Mouse (Mus musculus) adipocyte (in vitro differentiated cells): ENCODE measurements around the gene Ercc6l2.
A peak's percentile ranks its signal among the peaks of the same experiment; 100 is the strongest.

Experiments
- DNase-seq: peaks from one replicate; pipeline ENCODE4 v3.0.0-alpha.2; 2016; ENCODE audit warnings: low spot score

Gene Ercc6l2

DNA sequence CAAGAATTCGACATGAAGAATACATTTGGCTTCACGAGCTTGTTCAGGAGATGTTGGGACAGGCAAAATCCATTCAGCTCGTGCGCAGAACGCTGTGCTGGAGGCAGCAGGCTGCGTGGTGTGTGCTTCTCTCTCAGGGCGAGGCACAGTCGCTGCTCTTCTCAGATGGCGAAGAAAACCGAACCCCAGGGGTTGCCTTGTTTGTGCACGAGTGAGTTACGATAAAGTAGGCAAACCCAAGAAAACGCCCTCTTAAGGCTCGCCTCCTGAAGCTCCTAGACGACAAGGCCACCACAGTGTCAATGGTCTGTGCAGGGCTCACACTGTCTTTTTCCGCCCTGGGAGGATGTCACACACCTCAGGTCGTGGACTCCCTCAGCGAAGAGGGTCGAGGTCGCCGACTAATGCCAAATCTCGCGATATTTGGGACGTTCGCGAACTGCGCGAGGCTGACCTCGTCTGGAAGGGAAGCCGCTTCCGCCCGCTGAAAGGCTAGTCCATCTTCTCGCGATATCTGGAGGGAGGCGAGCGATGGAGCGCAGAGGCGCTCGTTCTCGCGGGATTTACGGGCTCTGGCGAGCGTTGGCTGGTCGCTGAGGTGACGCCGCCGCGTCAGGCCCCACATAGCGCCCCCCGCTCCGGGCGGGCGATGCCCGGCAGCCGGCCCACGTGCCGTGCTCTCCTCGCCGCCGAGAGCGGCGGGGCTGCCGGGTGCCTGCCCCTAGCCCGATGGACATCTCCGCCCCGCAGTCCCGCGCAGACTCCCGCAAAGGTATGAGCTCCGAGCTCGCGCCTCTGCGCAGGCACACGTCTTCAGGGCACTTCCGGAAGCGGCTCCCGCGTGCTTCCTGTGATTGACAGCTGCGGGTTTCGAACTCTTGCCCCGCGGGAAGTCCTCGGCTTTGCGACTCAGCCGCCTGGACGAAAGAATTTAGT lies at the start of gene Ercc6l2:
Gene Ercc6l2, plus strand, starts transcription at position 495 of the 936 bp plus-strand sequence.
- DNase-seq, result peak; percentile 96

GRCm38 (mm10) chr13:63766065-63766464 lies 49.0 kb upstream of the Ercc6l2 start:
- no peak for DNase-seq

DNA sequence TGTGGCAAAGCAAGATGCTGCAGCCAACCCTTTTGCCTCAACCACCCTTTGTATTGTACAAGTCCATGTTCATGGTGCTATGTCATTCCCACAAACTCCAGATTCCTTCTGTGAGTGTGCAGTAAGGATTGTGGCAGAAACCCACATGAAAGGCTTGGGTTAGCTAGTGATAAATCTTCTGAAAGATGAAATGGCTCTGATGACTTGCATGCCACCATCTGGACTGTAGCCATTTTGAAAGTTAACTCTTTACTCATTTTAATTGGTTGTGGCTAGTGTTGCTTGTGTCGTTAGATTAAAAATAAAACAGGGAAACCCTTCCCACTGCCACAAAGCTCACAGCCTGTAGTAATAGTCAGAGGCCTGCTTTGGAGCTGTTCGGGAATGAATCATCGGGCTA lies 44.0 kb upstream of the Ercc6l2 start:
- peak; percentile 29 for DNase-seq

DNA sequence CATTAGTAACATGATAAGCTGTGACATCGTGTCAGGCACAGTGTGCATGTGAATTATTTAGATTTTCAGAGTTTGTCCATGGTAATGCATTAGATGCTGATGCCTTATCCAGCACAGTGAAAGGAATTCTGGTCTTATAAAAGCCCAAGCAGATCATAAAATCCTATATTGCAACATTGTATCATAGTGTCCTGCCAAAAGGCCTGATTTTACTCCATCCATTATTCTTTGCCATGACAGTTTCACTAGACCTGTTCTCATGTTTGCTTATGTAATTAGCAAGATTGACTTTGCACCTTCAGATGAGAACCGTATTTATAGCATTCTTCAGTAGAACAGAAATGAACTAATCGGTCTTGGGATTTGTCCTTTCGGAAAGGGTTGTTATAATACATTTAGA lies 36.1 kb upstream of the Ercc6l2 start:
- no peak for DNase-seq

DNA sequence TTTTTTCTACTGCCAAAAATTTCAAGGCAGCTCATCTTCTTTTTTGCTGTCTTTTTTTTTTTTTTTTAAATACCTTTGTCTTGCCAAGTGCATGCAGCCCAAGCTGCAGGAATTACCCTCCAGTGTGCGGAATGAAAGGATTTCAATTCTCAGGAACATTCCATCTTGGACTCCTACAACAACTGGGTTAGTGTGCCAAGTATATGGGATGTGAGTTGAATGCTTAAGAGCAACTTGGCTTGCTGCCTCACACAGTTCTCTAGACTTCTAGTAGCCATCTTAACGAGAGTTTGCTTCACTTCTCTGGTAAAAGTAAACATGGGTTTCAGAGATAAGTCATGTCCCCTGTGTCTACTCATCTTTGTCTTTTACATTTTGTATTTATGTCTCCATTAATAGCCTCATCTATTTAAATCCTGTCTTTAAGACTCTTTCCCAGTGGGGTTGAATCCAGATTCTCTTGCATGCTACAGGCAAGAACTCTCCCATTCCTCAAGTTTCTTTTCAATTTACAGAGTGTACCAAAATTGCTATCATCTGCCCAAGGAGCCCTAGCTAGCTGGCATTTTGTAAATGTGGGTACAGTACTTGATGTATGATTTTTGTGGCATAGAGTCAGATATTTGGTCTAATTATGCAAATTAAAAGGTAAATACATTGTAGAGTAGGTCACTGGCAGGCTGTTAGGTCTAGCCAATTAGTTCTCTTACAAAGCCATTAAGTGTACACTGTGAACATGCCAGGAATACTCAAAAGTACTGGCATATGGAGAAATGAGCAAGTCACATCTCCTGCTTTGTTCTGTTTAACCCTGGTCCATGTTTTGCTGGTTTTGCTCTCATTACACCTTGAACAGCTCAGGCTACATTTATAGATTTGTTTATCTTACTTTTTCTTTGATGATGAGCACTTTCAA lies 35.4 kb upstream of the Ercc6l2 start:
- DNase-seq, result peak; percentile 16

DNA sequence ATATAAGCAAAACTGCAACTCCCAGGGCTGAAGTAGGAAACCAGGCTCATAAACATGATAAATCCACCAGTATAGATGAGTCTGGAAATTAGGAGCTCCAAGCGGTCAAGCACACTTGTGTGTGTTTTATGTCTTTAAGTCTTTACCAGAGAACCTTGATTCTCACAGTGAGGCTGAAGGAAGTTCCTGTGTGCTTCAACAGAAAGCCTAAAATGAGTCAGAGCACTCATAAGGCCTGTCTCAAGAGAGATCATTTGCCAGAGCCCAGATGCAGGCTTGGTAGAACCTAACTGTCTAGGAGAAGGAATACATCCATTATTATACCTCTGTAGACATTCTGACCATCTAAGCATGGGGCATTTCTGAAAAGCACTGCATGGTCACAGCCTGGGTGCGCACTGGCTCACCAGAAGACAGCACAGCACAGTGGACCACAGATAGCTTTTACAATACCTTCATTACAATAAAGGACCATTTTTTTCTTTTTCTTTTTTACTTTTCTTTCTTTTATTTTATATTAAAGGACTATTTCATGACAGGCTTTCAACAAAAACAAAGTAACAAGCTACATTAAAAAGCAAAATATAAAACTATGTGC lies 22.7 kb upstream of the Ercc6l2 start:
- DNase-seq, result no peak

DNA sequence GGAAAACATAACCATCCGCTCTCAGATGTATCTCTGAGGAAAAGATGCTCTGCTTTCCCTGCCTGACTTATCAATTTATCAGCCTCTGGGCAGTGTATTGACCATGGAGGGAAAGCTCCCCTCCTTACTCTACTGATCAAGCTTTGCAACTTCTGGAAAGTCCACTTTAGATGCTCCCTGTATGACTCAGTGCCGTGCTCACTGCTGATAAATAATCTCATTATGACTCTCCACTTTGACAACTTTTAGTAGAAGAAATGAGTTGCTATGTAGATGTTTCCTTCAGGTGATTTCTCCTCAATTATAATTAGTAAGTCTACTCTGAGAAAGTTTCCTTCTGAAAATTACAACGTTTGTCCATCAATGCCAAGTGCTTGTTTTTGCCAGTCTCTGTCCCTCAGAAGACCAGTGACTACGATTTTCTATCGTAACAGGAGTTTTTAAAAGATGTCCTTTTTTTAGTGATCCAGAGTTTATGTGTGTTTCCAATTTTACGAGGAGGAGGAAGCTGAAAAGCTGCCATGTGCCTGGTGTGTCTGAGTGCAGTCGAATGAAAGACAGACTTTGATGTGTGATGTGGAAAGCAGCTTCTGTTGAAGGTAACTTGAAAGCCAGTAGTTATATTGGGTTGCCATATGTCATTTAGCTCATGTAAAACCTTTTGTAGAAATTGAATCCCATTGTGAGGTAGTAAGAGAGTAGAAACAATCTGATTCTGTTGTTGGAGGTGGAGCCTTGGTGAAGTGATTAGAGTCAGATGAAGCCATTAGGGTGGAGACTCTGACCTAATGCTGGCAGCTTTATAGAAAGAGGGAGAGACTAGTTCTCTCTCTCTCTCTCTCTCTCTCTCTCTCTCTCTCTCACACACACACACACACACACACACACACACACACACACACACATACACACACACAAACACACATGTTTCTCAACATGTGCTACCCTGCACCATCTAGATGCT lies 21.4 kb upstream of the Ercc6l2 start:
- DNase-seq, result no peak

DNA sequence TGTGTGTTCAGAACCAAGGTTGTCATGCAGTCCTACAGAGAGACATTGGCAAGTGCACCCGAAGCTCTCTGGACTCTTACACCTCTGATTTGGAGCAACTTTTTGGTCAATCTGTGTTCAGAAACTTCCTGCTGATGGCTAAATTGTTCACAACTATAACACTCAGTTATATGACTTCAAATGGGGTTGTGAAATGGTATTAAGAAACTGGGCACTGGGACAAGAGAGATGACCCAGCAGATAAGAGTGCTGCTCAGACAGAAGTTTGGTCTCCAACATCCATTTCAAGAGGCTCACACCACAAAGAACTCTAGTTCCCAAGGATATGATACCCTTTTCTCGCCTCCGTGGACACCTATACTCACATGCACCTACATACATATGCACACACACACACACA lies 16.4 kb upstream of the Ercc6l2 start:
- DNase-seq, result peak; percentile 58

GRCm38 (mm10) chr13:63799940-63800339 lies 15.1 kb upstream of the Ercc6l2 start:
- peak; percentile 40 for DNase-seq

- no peak for DNase-seq
Observed at GRCm38 (mm10) chr13:63801289-63801688, 13.8 kb upstream of the Ercc6l2 start.

GRCm38 (mm10) chr13:63807233-63807632 lies 7.8 kb upstream of the Ercc6l2 start:
- DNase-seq, result no peak

GRCm38 (mm10) chr13:63807979-63808378 lies 7.1 kb upstream of the Ercc6l2 start:
- no peak for DNase-seq

GRCm38 (mm10) chr13:63811477-63811876 lies 3.6 kb upstream of the Ercc6l2 start:
- no peak for DNase-seq

DNA sequence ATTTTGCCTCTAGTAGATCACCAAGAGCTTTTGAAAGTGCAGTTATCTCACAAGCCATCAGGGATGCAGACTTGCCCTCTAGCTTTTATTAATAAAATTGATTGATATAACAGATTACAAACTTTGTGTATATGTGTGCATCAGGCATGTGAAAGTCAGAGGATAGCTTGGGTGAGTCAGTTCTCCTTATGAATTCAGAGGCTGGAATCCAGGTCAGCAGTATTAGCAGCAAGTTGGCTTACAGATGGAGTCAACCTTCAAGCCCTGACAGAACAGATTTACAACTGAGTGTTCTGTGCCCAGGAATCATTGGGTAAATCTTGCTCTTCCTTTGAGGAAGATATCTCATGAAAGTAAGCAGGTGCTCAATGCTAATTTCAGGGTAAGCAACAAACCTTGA lies 891 bp downstream of the Ercc6l2 start:
- no peak for DNase-seq

DNA sequence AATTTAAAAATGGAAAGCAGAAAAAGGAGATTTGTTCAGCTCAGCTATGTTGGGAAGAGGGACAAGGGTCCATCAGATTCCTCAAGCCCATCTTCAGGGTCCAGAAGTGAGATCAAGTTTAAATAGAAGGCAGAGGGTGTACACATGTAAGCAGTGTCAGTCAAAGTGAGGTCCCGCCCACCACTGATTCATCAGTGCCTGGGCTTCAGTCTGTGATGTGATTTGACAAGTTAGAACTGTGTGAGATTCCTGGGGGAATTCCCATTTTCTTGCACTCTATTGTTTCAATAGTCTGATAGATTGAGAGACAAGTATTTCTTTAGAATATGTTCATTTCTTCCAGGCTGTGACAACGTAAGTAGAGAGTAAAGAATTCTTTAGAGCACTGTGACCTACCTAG lies 30.7 kb downstream of the Ercc6l2 start:
- no peak for DNase-seq

- DNase-seq, result no peak
Observed at GRCm38 (mm10) chr13:63850308-63851011, 35.4 kb downstream of the Ercc6l2 start.

DNA sequence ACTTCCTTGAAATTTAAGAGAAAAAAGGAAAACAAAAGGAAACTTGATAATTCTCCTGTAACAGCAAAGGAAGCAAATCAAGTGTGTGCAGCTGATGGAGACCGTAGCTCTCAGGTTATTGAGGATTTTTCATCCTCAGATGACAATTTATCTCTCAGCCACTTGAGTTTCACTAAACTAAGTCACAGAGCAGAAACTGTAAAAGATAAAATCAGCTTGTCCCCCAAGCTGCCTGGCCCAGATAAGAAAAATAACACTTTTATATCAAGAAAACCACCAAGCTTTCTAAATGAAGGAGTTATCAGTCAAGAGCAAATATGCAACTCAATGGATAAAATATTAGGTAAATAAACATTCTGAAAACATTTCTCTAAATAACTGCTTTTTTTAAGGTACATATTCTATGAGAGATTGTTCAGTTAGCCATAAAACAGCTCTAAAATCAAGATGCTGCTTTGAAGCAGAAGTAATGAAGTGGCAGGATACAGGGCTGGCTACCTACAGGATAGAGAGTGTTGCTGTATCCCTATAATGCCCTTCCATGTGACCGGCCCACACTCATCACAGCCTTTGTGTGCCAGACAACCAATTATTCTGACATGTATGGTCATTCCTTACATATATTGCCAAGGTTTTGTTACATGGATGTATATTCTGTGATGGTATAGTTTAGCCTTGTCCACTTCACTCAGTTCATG lies 57.7 kb downstream of the Ercc6l2 start:
- DNase-seq, result no peak

DNA sequence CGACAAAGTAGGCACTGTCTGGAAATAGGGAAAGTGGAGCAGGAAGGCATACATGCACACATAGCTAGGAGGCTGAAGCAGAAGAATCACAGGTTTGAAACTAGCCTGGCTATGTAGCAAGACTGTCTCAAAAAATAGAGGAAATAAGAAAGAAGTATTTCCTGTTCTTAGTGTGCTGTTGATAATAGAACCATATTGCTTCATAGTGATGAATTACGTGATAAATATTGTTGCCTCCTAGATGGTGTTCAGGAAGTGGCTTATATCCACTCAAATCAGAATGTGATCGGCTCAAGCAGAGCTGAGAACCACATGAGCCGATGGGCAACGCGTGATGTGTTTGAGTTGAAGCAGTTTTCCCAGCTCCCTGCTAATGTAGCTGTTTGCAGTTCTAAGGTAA lies 62.1 kb downstream of the Ercc6l2 start:
- DNase-seq, result no peak

DNA sequence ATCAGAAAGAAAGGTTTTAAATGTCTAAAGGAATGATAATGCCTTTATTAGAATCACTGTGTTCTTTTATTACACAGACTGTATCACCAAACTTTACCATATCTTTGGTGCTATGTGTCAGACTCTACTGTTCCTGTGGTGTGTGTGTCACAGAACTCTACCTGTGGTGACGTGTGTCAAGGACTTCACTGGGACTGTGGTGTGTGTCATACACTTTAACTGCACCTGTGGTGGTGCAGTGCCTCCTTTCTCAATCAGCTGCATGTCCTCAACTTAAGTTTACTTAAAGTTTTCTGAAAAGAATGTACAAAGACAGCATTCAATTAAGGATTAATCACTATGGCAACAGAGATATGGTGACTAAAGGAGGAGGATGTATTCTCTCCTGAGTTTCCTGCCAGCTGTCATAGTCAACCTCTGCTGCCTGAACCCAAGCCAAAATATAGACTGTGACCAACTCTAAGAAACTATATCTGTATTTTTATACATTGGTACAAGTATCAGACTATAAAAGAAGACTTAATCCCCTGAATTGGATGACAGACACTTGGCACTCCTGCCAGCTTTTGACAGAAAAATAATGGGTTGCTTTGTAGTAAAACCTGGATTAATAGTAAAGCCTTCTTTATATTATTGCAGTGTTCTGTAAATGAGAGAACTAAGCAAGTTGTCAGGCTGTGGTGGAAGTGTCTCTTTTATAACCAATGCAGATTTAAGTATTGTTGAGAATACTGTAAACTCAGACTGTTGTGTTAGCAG lies 64.2 kb downstream of the Ercc6l2 start:
- no peak for DNase-seq
